Mouse (Mus musculus) liver, embryonic 14.5 days (tissue): ENCODE results near the gene Zdhhc22. TPM values are rescaled to one million over a fixed set of nuclear protein-coding genes. Genes with fewer than 3 reads are reported as not detected.

Experiments used
- ATAC-seq: fragments of 200-750 bp; cut with Nextera tagmentation; 2 replicates; pipeline ENCODE4 v1.8.0; 2017; ENCODE audit warnings: moderate number of reproducible peaks, mild to moderate bottlenecking, moderate library complexity; ENCODE audit not compliant: insufficient read depth
- DNase-seq, 3 experiments: peaks; one replicate each; pipeline ENCODE4 v3.0.0-alpha.2; 2012 to 2013; ENCODE audit warnings: low read depth in 3 of 3, low spot score in 3 of 3
- H3K27ac ChIP-seq: fragments of 300-500 bp; sonication (generic); 2 replicates; pipeline ENCODE4 v1.5.1; 2014; ENCODE audit warnings: moderate library complexity, mild to moderate bottlenecking, control low read depth, inconsistent platforms
- H3K27me3 ChIP-seq: fragments of 300-500 bp; sonication (generic); 2 replicates; pipeline ENCODE4 v1.6.1; 2014; ENCODE audit warnings: mild to moderate bottlenecking, low read length, moderate library complexity; ENCODE audit not compliant: control insufficient read depth, insufficient read depth
- H3K36me3 ChIP-seq: fragments of 300-500 bp; sonication (generic); replicated peaks from 2 replicates; pipeline ENCODE4 v1.6.1; 2014; ENCODE audit warnings: low read depth; ENCODE audit not compliant: control insufficient read depth, insufficient read depth
- H3K4me1 ChIP-seq, 2 experiments: fragments of 200-500 bp in 1 of 2; fragments of 300-500 bp in 1 of 2; sonication (generic) in 1 of 2; replicated peaks; 2 replicates each; pipeline ENCODE4 v1.6.1; 2012 to 2014; ENCODE audit warnings: antibody characterized with exemption in 1 of 2, inconsistent platforms in 1 of 2, low read length in 1 of 2; ENCODE audit not compliant: control insufficient read depth in 2 of 2, insufficient read depth in 2 of 2
- H3K4me2 ChIP-seq: fragments of 300-500 bp; sonication (generic); 2 replicates; pipeline ENCODE4 v1.6.1; 2014; ENCODE audit warnings: low read depth, mild to moderate bottlenecking, control low read depth, moderate library complexity
- H3K4me3 ChIP-seq, 2 experiments: fragments of 200-500 bp in 1 of 2; fragments of 300-500 bp in 1 of 2; sonication (generic) in 1 of 2; 2 replicates each; pipeline ENCODE4 v1.5.1; 2012 to 2014; ENCODE audit warnings: low read depth in 2 of 2, low read length in 2 of 2, mild to moderate bottlenecking in 2 of 2, control low read depth in 1 of 2, inconsistent platforms in 1 of 2, moderate library complexity in 1 of 2; ENCODE audit not compliant: insufficient read depth in 1 of 2
- H3K9ac ChIP-seq: fragments of 300-500 bp; sonication (generic); replicated peaks from 2 replicates; pipeline ENCODE4 v1.6.1; 2014; ENCODE audit warnings: mild to moderate bottlenecking, control low read depth, moderate library complexity
- H3K9me3 ChIP-seq: fragments of 300-500 bp; sonication (generic); 2 replicates; pipeline ENCODE4 v1.6.1; 2016; ENCODE audit warnings: low read length, mixed read lengths; ENCODE audit not compliant: control insufficient read depth
- CTCF ChIP-seq: IDR thresholded peaks from 2 replicates; pipeline ENCODE4 v1.5.1; 2016; ENCODE audit warnings: antibody characterized with exemption, low read depth, control low read depth
- EP300 ChIP-seq: IDR thresholded peaks from 2 replicates; pipeline ENCODE4 v1.6.1; 2016; ENCODE audit warnings: antibody characterized with exemption, low read depth
- WGBS: fragments of 180-500 bp; shearing (Covaris S2); extraction: QIAGEN DNeasy Blood & Tissue Kit; methylation state at CpG from one replicate; pipeline ENCODE4 v1.1.7; 2014; ENCODE audit not compliant: insufficient replicate concordance; 5-methylcytosine and 5-hydroxymethylcytosine counted together
- polyA plus RNA-seq, 2 experiments: library from polyadenylated mRNA; depleted of rRNA in 1 of 2; stranded (reverse) in 1 of 2; unstranded in 1 of 2; fragments of >200 nt; fragmentation: Nextera tagmentation in 1 of 2; extraction: Ambion mirVana in 1 of 2; gene quantifications; 2 replicates each; pipeline versions ENCODE4 v1.2.1 to v1.2.3; 2012 to 2014

Zdhhc22 gene
- not detected in 2 replicates for polyA plus RNA-seq (2012; rRNA removed)
- not detected in 2 replicates for polyA plus RNA-seq (2014; fragmentation: Nextera tagmentation; extraction: Ambion mirVana)

- whole genome bisulfite sequencing: 3% methylated on average over 53 of the region's 68 CpGs
- TF ChIP-seq CTCF (no peak), EP300 (no peak)
- Histone ChIP-seq H3K9ac (no peak within 1 kb of the TSS), H3K4me1 (no peaks in the 10 kb centered on the region), H3K36me3 (no peaks in the 10 kb centered on the region), H3K4me2 (no peak within 1 kb of the TSS), H3K27me3 (peaks cover 37% of the 10 kb centered on the region), H3K4me3 (no peak within 1 kb of the TSS), H3K27ac (no peak within 1 kb of the TSS), H3K9me3 (no peaks in the 10 kb centered on the region)
- ATAC-seq: no peak
- no peak for DNase-seq
Observed at GRCm38 (mm10) chr12:86989890-86990754, at the start of gene Zdhhc22. Zdhhc22 (minus strand) TSS chr12:86990430.

- DNase-seq: no peak
- TF ChIP-seq EP300 (no peak), CTCF (no peak)
- H3K36me3 ChIP-seq: no peaks in the 10 kb centered on the region
- H3K4me3 ChIP-seq: no peak overlapping the region
- no peaks in the 10 kb centered on the region for H3K27me3 ChIP-seq
- H3K4me2 ChIP-seq: no peak overlapping the region
- H3K27ac ChIP-seq: no peak overlapping the region
- 77% methylated on average over 7 of the region's 7 CpGs for whole genome bisulfite sequencing
- no peak overlapping the region for H3K9ac ChIP-seq
- no peak for ATAC-seq
- H3K4me1 ChIP-seq: no peaks in the 10 kb centered on the region
- no peaks in the 10 kb centered on the region for H3K9me3 ChIP-seq
Observed at GRCm38 (mm10) chr12:87036631-87037030, 46.4 kb upstream of the Zdhhc22 start.

GRCm38 (mm10) chr12:87031163-87031763 is 41.0 kb upstream of the Zdhhc22 start:
- 50% methylated on average over 5 of the region's 5 CpGs for WGBS
- Histone ChIP-seq H3K4me1 (no peaks in the 10 kb centered on the region), H3K27me3 (peaks cover 7% of the 10 kb centered on the region), H3K4me3 (no peak overlapping the region), H3K9ac (no peak overlapping the region), H3K36me3 (no peaks in the 10 kb centered on the region), H3K4me2 (no peak overlapping the region), H3K27ac (no peak overlapping the region), H3K9me3 (no peaks in the 10 kb centered on the region)
- TF ChIP-seq EP300 (no peak), CTCF (no peak)
- ATAC-seq (no peak), DNase-seq (no peak)

- DNase-seq: no peak
- no peaks in the 10 kb centered on the region for H3K4me1 ChIP-seq
- H3K4me3 ChIP-seq: no peak overlapping the region
- TF ChIP-seq EP300 (no peak), CTCF (no peak)
- no peak overlapping the region for H3K27ac ChIP-seq
- H3K9ac ChIP-seq: no peak overlapping the region
- 47% methylated on average over 5 of the region's 5 CpGs for WGBS
- H3K36me3 ChIP-seq: no peaks in the 10 kb centered on the region
- H3K27me3 ChIP-seq: peaks cover 7% of the 10 kb centered on the region
- ATAC-seq: no peak
- H3K4me2 ChIP-seq: no peak overlapping the region
- no peaks in the 10 kb centered on the region for H3K9me3 ChIP-seq
Observed at GRCm38 (mm10) chr12:87029251-87029976, 39.2 kb upstream of the Zdhhc22 start.

GRCm38 (mm10) chr12:87028068-87028467 is 37.8 kb upstream of the Zdhhc22 start:
- H3K4me3 ChIP-seq: no peak overlapping the region
- no peak for TF ChIP-seq CTCF
- TF ChIP-seq EP300: no peak
- no peaks in the 10 kb centered on the region for H3K36me3 ChIP-seq
- no peak overlapping the region for H3K4me2 ChIP-seq
- H3K27ac ChIP-seq: no peak overlapping the region
- ATAC-seq (no peak), DNase-seq (no peak)
- no peak overlapping the region for H3K9ac ChIP-seq
- H3K9me3 ChIP-seq: no peaks in the 10 kb centered on the region
- WGBS: 45% methylated on average over 2 of the region's 2 CpGs
- H3K4me1 ChIP-seq: no peaks in the 10 kb centered on the region
- H3K27me3 ChIP-seq: peaks cover 7% of the 10 kb centered on the region
